Mouse (Mus musculus) intestine, embryonic 16.5 days (tissue): Measurements from ENCODE around the gene Akt2. TPM values are rescaled to one million over a fixed set of nuclear protein-coding genes. Genes with fewer than 3 reads are reported as not detected.
A peak's percentile ranks its signal among the peaks of the same experiment; 100 is the strongest.

Experiments used
- ATAC-seq: fragments of 200-750 bp; cut with Nextera tagmentation; 2 replicates; pipeline ENCODE4 v1.8.0; 2017; ENCODE audit warnings: moderate TSS enrichment, moderate library complexity
- H3K27ac ChIP-seq: fragments of 300-500 bp; sonication (generic); 2 replicates; pipeline ENCODE4 v1.5.1; 2014; ENCODE audit warnings: mild to moderate bottlenecking, low read length
- H3K27me3 ChIP-seq: fragments of 300-500 bp; sonication (generic); replicated peaks from 2 replicates; pipeline ENCODE4 v1.6.1; 2014; ENCODE audit warnings: low read length, control low read depth, mixed read lengths; ENCODE audit not compliant: control insufficient read depth, insufficient read depth
- H3K36me3 ChIP-seq: fragments of 300-500 bp; sonication (generic); 2 replicates; pipeline ENCODE4 v1.6.1; 2014; ENCODE audit warnings: low read length, control low read depth; ENCODE audit not compliant: control insufficient read depth, insufficient read depth
- H3K4me1 ChIP-seq: fragments of 300-500 bp; sonication (generic); 2 replicates; pipeline ENCODE4 v1.6.1; 2014; ENCODE audit warnings: low read length, control low read depth, mixed read lengths; ENCODE audit not compliant: control insufficient read depth, insufficient read depth
- H3K4me2 ChIP-seq: fragments of 300-500 bp; sonication (generic); 2 replicates; pipeline ENCODE4 v1.6.1; 2014; ENCODE audit warnings: low read depth, low read length, control low read depth
- H3K4me3 ChIP-seq: fragments of 300-500 bp; sonication (generic); 2 replicates; pipeline ENCODE4 v1.5.1; 2014; ENCODE audit warnings: mild to moderate bottlenecking, low read length
- H3K9ac ChIP-seq: fragments of 300-500 bp; sonication (generic); 2 replicates; pipeline ENCODE4 v1.6.1; 2014; ENCODE audit warnings: low read depth, low read length
- H3K9me3 ChIP-seq: fragments of 300-500 bp; sonication (generic); 2 replicates; pipeline ENCODE4 v1.6.1; 2016; ENCODE audit warnings: low read length, control low read depth; ENCODE audit not compliant: control insufficient read depth
- WGBS: fragments of 180-500 bp; shearing (Covaris S2); extraction: QIAGEN DNeasy Blood & Tissue Kit; methylation state at CpG from one replicate; pipeline ENCODE4 v1.1.7; 2014; 5-methylcytosine and 5-hydroxymethylcytosine counted together
- polyA plus RNA-seq: library from polyadenylated mRNA; unstranded; fragments of >200 nt; fragmentation: Nextera tagmentation; extraction: Ambion mirVana; gene quantifications from 2 replicates; pipeline ENCODE4 v1.2.1, GENCODE M21; 2015

Gene Akt2
- polyA plus RNA-seq, 1 experiment from 2014 or later: 60.3 TPM

DNA sequence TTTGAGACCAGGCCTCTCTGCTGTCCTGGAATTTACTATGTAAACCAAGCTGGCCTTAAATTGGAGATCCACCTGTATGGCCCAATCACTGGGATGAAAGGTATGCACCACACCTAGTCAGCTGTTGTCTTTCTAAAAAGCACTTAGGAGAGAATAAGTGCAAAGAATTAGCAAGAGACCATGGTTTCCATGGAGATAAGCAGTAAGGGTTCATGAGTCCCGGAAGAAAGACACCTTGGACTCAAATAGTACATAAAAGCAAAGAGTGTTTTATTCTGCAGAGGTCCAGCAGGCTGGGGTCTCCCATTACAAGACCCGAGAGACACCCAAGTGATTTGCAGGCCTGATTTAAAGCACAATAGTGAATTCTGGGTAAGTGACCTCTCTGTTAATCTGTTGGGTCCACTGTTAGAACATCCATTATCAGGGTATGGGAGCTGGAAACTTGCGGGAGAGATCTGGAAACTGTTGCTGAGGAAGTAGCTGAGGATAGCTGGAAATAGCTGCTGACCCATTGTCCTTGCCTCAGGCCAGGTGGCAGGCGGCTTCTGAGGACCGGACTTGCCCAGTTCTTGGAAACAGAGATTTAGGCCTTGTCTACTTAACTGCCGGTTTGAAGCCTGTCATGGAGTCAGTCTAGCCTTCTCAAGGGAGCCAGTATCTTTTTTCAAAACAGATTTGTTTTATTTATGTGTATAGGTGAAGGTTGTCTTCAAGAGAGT, 56.1 kb downstream of the Akt2 start:
- no peak for ATAC-seq
- peaks cover 2% of the 10 kb centered on the region; the same call in 1 of the 2 replicates for H3K27me3 ChIP-seq
- H3K9me3 ChIP-seq: no peaks in the 10 kb centered on the region
- no peak overlapping the region for H3K27ac ChIP-seq
- no peak overlapping the region for H3K9ac ChIP-seq
- no peak overlapping the region for H3K4me2 ChIP-seq
- 80% methylated on average over 6 of the region's 6 CpGs for WGBS
- no peak overlapping the region for H3K4me3 ChIP-seq
- H3K4me1 ChIP-seq: no peaks in the 10 kb centered on the region
- no peaks in the 10 kb centered on the region for H3K36me3 ChIP-seq

DNA sequence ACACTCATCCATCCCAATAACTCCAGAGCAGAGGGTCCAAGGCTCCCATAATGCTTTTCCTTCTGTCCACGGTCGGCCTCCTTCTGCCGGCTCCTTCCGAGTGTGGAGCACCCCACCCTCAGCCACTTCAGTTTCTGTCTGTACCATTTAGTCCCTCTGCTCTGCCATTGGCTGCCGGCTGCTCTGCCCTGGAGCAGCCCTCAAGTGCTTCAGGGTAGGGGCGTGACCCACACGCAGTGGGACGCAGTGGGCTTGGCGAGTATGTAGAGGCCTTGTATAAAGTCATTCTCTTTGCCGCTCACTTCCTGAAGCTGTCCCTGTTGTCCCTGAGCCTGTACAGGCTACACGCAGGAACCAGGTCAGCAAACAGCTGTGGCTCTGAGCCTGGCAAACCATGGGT, 58.4 kb downstream of the Akt2 start:
- ATAC-seq: no peak
- WGBS: 83% methylated on average over 11 of the region's 11 CpGs

DNA sequence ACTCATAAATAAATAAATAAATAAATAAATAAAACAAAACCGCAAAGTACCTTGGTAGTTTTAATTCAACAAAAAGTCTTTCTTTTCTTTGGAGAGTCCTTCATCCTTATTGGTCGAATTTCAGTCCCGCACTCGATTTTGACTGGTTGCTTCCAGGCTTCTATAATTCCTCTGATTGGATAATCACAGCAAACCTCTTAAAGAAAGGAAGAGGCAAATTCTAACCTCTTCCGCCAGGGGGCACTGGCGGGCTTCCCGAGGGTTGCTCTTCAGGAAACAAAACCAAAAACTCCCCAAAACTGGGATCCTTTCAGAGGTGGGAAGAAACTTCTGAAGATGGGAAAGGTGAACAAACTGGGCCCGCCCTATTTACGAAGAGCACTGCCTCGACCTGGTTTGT, 59.6 kb downstream of the Akt2 start:
- Histone ChIP-seq H3K27me3 (peaks cover 36% of the 10 kb centered on the region), H3K36me3 (no peaks in the 10 kb centered on the region), H3K27ac (no peak overlapping the region), H3K4me1 (peaks cover 4% of the 10 kb centered on the region), H3K4me2 (no peak overlapping the region), H3K9me3 (no peaks in the 10 kb centered on the region), H3K9ac (no peak overlapping the region), H3K4me3 (no peak overlapping the region; the same call in 1 of the 2 replicates)
- WGBS: 6% methylated on average over 10 of the region's 10 CpGs
- no peak for ATAC-seq

More for the DNA sequence above, 58.4 kb downstream of the Akt2 start:
- Histone ChIP-seq H3K36me3 (no peaks in the 10 kb centered on the region), H3K27me3 (peaks cover 25% of the 10 kb centered on the region), H3K4me1 (peaks cover 4% of the 10 kb centered on the region), H3K27ac (no peak overlapping the region), H3K9me3 (no peaks in the 10 kb centered on the region), H3K9ac (no peak overlapping the region), H3K4me3 (no peak overlapping the region), H3K4me2 (no peak overlapping the region)

DNA sequence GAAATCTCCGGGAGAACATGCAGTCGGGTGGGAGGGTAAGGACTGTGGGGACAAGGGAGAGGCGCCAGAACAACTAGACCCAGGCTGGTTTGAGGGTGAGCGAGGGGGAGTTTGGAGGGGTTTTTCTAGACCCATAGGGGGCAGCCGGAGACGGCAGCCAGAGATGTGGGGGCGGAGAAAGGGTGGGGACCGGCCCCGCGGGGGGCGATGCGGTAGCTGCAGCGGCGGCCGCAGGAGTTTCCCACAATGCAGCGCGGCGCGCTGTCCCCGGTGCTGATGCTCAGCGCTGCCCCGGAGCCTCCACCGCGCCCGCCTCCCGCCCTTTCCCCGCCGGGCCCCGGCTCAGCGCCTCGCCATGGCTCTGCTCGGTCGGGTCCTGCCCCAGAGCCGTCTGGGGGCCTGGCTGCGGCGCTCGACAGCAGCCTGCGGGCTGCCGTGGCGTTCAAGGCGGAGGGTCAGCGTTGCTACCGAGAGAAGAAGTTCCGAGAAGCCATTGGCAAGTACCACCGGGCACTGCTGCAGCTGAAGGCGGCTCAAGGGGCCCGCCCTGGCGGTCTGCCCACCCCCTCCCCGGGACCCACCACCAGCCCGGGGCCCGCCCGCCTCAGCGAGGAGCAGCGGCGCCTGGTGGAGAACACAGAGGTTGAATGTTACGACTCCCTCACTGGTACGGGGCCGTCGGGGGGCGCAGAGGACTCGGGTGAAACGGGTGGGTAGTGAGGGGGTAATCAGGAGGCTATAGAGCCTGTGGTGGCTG, 62.5 kb downstream of the Akt2 start, which contains the start of gene Ttc9b:
Ttc9b (plus strand) TSS at position 235 of the 757 bp plus-strand sequence.
- Histone ChIP-seq H3K9ac (no peak within 1 kb of the TSS; the same call in 1 of the 2 replicates), H3K4me1 (peaks cover 4% of the 10 kb centered on the region), H3K9me3 (no peaks in the 10 kb centered on the region), H3K27ac (no peak within 1 kb of the TSS), H3K4me2 (peak within 1 kb of the TSS; percentile 45), H3K27me3 (peaks cover 43% of the 10 kb centered on the region), H3K36me3 (0 out of 2 replicates have a peak, but pooled peaks cover 5% of the 10 kb centered on the region), H3K4me3 (peak within 1 kb of the TSS; percentile 30)
- peak; percentile 70 for ATAC-seq
- WGBS: 3% methylated on average over 60 of the region's 62 CpGs

DNA sequence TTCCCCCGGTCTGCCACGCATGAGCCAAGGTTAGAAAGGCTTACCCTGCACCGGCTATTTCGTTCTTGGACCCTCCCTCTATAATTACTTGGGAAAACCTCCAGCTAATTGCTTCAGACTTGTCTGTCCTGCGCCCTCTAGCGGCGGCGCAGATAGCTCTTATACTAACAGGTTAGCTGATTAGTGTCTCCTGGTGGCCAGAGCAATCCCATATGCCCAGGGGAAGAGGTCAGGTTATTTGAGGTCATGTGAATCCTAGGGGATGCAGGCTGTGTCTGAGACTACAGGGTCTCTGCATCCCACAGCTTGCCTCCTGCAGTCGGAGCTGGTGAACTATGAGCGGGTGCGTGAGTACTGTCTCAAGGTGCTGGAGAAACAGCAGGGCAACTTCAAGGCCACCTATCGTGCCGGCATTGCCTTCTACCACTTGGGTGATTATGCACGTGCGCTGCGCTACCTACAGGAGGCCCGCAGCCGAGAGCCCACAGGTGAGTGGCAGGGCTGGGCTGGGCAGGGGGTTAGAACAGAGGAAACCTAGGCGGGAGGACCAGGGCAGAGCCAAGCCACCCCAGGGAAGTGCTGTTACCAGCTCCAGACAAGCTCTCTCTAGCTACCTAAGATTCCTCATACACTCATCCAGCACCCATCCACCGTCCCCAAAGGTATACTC, 63.4 kb downstream of the Akt2 start:
- H3K4me1 ChIP-seq: peaks cover 4% of the 10 kb centered on the region
- ATAC-seq: no peak
- no peak overlapping the region for H3K9ac ChIP-seq
- H3K27ac ChIP-seq: no peak overlapping the region
- H3K36me3 ChIP-seq: 0 out of 2 replicates have a peak, but pooled peaks cover 5% of the 10 kb centered on the region
- no peak overlapping the region for H3K4me3 ChIP-seq
- H3K9me3 ChIP-seq: no peaks in the 10 kb centered on the region
- H3K27me3 ChIP-seq: peaks cover 44% of the 10 kb centered on the region
- no peak overlapping the region for H3K4me2 ChIP-seq
- 61% methylated on average over 20 of the region's 20 CpGs for WGBS

DNA sequence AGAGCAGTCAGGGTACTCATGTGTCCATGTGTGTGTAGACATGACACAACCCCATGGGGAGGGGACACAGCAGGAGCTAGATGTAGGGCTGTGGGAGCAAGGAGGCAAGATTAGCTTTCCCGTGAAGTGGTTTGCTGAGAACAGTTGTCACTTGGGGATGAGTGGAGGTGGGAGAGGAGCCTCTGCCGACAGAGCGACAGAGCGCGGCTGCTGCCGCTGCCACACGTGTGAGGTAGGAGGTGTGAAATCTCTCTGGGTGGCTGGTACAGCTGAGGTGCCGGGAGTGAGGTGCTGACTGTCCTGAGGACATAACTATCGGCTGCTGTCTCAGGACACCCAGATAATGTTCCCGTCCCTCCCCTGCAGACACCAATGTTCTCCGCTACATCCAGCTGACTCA, 64.2 kb downstream of the Akt2 start:
- H3K27ac ChIP-seq: no peak overlapping the region
- H3K9me3 ChIP-seq: no peaks in the 10 kb centered on the region
- no peak overlapping the region for H3K4me3 ChIP-seq
- no peak for ATAC-seq
- 52% methylated on average over 11 of the region's 11 CpGs for WGBS
- H3K9ac ChIP-seq: no peak overlapping the region
- 0 out of 2 replicates have a peak, but pooled peaks cover 5% of the 10 kb centered on the region for H3K36me3 ChIP-seq
- H3K4me2 ChIP-seq: no peak overlapping the region
- H3K4me1 ChIP-seq: peaks cover 4% of the 10 kb centered on the region
- H3K27me3 ChIP-seq: peaks cover 44% of the 10 kb centered on the region

DNA sequence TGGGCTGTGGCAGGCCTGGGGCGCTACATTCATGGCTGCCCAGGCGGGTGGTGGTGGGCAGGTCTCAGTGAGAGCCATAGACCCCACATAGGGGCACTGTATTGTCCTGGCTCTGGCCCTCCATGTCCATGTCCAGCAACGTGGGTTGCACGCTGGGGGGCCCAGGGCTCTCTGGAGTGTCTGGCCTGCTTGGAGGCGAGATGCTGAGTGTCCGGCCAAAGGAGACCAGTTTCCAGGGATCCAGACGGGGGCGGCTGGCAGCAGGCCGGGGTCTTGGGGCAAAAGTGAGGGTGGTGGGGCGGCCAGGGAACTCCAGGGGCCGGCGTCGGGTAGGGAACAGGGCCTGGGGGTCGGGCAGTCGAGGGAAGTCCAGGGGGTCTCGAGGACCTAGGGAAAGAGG, 65.2 kb downstream of the Akt2 start:
- H3K4me2 ChIP-seq: no peak overlapping the region
- WGBS: 89% methylated on average over 16 of the region's 16 CpGs

DNA sequence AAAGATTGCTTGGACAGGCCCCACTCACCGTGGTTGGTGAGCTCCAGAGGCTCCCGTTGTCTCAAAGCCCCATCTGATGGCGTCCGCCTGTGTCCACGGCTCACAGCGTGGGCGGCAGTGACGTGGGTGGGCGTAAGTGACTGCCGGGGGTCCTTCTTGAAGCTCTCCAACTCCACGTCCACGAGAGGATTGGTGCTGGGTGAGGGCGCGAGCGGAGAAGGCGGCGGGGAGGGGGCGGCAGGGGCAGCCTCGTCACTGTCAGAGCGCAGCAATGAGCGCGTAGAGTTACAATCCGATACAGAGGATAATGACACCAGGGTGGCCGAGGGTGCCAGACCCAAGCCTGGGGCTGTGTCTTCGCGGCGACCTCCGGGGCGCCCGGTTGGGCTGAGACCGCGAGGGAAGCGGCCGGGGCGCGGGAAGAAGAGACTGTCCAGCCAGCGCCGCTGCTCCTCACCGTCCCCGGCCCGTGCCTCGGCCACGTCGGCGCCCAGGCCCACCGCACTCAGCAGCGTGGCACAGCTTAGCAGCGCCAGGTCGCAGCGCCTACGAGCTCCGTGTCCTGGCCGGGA, 66.6 kb downstream of the Akt2 start:
- WGBS: 37% methylated on average over 53 of the region's 53 CpGs
- peaks cover 4% of the 10 kb centered on the region for H3K4me1 ChIP-seq
- peaks cover 38% of the 10 kb centered on the region for H3K27me3 ChIP-seq
- no peak overlapping the region for H3K27ac ChIP-seq
- no peak overlapping the region for H3K4me2 ChIP-seq
- H3K4me3 ChIP-seq: no peak overlapping the region
- H3K9me3 ChIP-seq: no peaks in the 10 kb centered on the region
- ATAC-seq: no peak
- H3K9ac ChIP-seq: no peak overlapping the region
- 0 out of 2 replicates have a peak, but pooled peaks cover 5% of the 10 kb centered on the region for H3K36me3 ChIP-seq

More for the DNA sequence above, 65.2 kb downstream of the Akt2 start:
- Histone ChIP-seq H3K9me3 (no peaks in the 10 kb centered on the region), H3K27ac (no peak overlapping the region), H3K9ac (no peak overlapping the region), H3K4me1 (peaks cover 4% of the 10 kb centered on the region), H3K4me3 (no peak overlapping the region), H3K27me3 (peaks cover 44% of the 10 kb centered on the region), H3K36me3 (0 out of 2 replicates have a peak, but pooled peaks cover 5% of the 10 kb centered on the region)
- no peak for ATAC-seq
